Mouse (Mus musculus): ENCODE results near the gene Pcyt2.
A peak's percentile ranks its signal among the peaks of the same experiment; 100 is the strongest.

Gene Pcyt2

DNA sequence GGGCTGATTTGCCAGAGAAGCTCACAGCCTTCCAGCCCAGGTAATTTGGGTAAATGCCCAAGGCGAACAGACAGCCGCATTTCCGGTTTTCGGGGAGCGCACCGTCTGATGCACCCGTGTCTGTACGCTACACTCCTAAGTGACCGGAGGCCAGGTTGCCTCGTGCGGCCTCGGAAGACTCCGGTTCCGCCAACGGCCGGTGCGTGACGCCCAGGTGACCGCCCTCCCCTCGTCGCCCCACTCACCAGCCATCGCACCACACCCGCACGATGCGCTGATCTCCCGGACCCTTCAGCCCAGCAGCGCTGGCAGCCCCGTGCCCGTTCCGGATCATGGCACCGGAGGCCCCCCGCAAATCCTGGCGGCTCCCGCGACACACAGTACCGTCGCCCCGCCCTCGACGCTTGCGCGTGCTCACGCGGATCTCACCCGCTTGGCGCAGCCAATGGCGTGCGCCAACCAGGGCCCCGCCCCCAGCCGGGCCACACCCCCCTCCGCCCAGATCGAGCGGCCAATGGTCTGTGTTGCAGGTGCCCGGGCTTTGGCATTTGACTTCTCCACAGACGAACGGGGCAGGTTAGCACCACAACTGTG, at the start of gene Pcyt2:
Pcyt2 (minus strand) TSS at position 418 of the 594 bp plus-strand sequence.
- DNase-seq (ENCODE audit: extremely low spot score, low spot score): peak; percentile 87

DNA sequence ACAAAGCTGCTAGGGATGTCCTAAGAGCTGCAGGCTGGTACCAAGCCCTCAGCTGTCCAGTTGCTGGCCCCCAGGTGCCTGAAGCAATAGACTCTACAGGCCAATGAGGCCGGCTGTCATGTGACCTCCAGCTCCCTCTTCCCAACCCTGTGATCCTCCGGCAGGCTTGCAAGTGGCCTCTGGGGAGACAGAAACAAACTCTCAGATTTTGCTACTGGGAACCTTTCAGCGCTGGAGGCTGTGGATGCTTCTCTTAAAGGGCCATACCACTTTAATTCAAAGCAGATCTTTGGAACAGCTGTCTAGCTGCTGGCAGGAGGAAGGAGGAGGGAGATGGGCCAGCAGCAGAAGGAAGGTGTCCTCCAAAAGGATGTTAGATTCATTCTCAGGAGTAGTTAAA, 48.9 kb upstream of the Pcyt2 start:
- no peak for DNase-seq (ENCODE audit: extremely low spot score, low spot score)

DNA sequence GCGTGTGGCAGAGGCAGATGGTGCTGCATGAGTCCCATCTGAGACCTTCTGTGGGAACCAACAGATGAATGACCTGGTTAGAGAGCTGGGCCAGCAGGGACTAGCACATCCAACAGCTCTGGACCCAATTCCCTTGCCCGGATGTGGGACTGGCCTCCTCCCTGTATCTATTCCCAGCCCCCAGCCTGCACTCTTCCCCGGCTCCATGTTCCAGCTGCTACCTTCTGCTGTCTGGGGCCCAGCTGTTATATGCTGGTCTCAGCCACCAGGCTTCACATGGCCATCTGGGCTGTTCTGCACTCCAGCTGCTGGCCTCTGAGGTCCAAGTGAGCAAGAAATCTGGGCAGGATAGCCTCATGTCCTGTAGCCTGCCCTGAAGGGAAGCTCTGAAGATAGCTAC, 47.7 kb upstream of the Pcyt2 start:
- no peak for DNase-seq (ENCODE audit: extremely low spot score, low spot score)

DNA sequence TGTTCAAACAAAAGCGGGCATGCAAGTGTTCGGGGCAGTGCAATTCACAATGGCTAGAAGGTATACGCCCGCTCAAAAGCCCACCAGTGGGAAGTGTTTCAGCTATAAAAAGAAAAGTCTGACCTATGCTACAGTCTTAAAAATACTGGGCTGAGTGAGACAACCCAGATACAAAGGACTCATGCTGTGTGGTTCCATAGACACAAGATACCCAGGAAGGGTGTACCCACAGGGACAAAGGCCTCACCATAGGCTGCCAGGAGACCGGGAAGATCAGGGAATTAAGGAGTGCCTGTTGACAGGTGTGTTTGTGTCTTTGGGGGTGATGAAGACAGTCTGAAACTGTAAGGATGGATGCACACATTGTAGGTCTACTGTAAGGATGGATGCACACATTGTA, 46.0 kb upstream of the Pcyt2 start:
- no peak for DNase-seq (ENCODE audit: extremely low spot score, low spot score)

DNA sequence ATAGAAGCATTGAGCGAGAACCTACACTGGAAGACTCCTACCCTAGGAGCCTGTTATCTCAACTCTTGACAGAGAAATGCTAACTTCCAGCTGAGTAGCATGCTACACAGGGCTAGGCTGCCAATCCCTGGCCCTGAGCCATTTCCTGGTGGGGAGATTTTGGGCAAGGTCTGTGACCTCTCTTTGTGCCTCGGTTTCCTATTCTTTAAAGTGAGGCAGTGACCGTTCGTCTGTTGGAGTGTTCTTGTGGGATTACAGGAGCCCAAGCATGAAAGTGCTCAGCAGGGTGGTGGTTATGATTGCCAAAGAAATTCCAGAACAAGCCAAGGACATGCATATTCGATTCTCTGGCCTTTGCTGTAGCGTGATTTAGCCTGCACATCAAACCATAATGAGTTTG, 45.0 kb upstream of the Pcyt2 start:
- DNase-seq (ENCODE audit: extremely low spot score, low spot score): no peak

DNA sequence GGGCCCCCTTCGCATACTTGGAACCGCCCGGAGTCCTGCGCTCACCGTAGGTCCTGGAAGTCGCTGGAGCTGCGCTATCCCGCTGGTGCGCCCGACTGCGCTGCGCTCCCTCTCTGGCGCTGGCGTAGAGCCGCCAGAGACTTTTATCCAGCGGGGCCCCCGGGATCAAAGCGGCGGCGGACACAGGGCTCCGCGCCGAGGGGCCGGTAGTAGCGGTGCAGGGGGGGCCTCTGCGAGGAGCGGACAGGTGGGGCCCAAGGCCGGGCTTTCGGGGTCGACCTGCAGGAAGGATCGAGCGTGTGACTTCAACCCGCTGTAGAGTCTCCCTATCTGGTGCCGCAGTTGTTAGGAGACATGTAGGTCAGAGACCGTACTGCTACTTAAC, 43.3 kb upstream of the Pcyt2 start, which contains the start of gene Notum:
Notum (minus strand) TSS at position 100 of the 385 bp plus-strand sequence.
- DNase-seq (ENCODE audit: extremely low spot score, low spot score): peak; percentile 54

DNA sequence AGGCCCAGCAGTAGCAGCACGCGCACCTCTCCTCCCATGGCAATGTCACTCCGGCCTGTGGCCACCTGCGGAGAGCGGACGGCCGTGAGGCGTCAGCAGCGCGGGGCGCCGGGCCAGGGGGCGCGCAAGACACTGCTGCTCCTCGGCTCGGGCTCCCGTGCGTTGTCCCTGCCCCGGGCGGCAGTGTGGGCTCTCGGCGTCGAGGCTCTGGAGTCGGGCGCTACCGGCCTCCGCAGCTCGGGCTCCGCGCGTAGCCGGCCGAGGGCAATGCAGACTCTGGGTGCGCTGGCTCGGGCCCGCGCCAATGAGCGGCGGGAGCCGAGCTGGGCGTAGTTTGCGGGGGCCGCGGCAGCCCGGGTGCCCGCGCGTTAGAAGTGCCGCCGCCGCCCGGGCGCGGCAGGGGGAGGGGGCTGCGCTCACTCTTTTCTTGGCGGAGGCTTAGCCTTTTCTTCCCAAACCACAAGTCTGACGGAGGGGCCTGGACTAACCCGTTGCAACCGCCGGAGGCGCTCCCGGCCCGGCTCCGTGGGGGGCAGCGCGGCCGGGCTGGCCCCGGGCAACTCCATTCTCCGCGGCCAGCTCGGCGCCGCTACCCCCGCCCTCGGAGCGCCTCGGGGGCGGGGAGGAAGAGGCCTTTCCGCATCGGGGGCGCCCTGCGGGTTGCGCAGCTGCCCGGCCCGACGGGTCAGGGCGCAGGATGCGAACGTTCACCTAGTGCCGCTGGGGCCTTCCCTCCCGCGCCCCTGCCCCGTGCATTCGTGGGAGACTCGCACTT, 42.8 kb upstream of the Pcyt2 start:
- DNase-seq (ENCODE audit: extremely low spot score, low spot score): peak; percentile 61

DNA sequence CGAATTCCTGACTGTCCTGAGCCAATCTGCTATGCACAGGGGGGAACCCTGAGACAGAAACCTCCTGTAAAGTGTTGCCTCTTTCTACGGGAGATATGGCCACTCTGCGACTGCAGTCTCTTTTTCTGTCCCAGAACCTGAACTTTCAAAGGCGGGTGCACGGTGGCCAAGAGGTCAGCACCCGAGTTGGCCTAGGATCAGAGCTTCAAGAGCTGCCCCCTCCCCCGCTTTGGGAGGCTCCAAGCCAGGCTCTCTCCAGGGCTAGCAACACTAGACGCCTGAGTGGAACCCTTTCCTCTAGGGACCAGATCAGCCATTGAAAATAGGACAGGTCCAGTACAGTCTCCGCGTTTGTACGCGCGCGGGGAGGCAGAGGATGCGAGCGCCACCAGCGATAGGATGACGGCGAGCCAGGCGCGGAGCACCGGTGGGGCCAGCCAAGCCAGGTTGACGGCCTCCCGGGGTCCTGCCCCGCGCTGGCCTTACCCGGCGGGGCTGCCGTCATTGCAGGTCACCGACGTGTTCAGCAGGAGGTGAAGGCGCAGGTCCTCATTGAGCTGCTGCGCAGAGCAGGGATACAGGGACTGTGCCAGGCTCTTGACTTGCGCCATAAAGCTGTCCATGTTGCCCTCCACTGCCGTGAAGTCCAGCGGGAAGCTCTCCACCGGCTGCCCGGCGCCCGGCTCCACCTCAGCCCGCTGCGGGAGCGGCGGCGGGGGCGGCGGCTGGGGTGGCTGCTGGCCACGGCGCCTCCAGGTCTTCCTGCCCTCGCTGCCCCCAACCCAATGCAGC, 42.0 kb upstream of the Pcyt2 start:
- DNase-seq (ENCODE audit: extremely low spot score, low spot score): peak; percentile 57

DNA sequence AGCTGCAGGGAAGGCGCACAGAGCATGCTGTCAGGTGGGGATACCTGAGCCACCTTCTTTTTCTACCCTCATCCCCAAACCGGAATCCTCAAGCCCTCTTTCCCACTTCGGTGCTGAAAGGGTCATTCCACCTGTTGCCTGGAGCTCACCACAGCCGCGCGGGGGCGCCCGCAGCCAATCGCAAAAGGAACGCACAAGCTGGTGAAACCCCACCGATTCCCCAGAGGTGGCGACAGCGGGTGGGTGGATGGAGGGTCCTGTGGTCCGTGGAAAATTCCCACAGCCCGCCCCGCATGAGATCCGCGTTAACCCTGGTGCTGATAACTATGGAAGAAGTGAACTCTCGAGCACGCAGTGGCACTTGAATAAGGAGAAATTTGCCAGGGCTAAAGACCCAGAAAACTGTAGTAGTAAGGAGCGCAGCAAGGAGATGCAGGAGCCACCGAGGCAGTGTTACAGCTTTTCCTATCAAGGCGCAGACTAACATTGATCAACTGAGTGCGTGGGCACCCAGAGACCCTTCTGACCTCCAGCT, 41.2 kb upstream of the Pcyt2 start:
- peak; percentile 82 for DNase-seq (ENCODE audit: extremely low spot score, low spot score)

DNA sequence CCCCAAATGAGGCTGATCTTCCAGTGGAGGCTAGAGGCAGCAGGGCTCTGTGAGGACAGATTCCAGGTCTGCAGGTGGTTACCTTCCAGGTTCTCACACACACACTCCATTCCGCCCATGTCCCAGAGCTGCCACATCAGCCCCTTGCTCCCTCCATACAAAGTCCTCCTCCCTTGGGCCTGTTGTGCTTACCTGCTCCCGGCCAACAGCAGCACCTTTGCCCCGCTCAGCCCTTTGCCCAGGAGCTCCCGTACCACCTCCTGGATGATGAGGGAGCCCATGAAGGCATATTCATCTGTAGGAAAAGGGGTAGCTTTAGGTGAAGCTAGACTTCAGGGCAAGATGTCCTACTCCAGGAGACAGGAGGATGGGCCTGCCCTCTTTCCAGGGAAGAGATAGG, 39.6 kb upstream of the Pcyt2 start:
- DNase-seq (ENCODE audit: extremely low spot score, low spot score): no peak

DNA sequence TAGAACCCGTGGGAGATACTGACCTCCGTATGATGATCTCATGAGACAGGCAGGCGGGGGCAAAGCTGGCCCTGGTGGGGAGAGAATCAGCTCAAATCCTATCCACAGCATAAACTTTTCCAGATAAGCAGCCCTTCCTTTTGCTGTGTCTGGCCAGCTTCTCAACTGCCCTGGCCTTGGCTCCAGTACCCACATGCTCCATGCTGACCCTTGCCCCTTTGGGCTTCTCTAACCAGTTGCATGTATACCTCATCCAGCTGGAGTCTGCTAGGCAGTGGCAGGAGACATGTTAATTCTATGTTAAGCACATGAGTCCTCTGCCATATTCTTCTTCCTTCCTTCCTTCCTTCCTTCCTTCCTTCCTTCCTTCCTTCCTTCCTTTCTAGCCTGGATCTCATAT, 37.0 kb upstream of the Pcyt2 start:
- DNase-seq (ENCODE audit: extremely low spot score, low spot score): no peak

DNA sequence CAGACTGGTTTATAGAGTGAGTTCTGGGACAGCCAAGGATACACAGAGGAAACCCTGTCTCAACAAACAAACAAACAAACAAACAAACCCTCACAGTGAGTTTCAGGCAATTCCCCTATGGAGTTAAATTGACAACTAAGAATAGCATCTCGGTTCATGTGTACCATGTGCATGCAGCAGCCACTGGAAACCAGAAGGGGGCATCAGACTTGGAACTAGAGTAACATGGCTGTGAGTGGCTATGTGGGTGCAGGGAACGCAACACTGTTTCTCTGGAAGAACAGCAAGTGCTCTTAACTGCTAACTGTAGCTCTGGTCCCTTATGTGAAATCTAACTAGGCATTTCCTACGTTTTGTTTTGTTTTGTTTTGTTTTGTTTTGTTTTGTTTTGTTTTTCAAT, 34.1 kb upstream of the Pcyt2 start:
- DNase-seq (ENCODE audit: extremely low spot score, low spot score): no peak

DNA sequence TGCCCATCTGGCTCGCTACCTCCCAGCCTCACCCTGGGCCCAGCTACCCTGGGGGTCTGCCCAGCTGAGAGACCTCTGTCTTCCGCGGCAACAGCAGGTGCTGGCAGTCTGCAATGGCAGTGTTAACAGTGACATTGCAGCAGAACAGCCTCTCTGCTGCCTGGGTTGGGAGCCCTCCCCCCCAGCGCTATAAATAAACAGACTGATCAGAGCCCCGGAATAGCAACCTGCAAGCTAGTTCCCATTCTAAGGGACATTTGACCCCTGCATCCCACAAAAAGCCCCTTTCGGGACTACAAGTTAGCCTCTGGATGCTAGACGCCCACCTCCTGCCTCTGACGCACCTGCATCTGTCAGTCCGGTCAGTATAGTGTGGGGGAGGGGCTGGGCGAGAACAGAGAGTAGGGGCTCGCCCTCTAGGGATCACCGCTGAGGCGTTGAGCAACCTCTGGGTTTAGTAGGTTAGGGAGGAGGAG, 30.3 kb upstream of the Pcyt2 start, which contains the start of gene Myadml2:
Myadml2 (minus strand) TSS at position 158 of the 476 bp plus-strand sequence.
- peak; percentile 55 for DNase-seq (ENCODE audit: extremely low spot score, low spot score)

DNA sequence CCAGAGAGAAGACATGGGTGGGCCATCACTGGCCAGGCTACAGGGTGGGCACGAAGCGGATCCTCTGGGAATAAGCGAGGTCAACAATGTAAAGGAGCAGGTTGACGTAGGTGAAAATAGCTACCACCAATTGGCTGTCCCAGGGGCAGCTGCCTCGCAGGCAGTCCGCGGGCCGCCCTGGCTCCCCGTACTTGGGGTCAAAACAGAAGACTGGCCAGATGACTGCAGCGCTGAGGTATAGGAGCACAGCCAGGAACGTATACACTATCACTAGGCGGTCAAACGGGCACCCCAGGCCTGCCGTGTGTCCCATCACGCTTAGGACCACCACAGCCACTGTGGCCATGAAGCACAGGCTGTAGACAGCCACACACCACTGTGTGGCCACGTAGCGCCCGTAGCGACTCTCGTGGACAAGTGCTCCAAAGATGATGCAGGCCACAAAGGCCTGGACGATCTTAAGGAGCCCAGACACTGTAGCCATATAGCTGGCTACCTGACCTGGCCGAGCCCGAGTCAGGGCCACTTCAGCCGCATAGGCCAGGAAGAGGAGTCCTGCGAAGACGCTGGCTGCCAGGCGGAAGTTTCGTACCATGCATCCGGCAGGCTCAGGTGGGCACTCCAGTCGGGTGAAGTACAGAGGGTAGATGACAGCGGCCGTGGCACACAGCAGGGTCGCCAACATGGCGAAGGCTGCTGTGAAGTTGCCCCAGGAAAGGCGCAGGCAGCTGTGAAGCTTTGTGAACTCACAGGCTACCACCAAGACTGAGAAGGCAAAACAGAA, 29.5 kb upstream of the Pcyt2 start:
- no peak for DNase-seq (ENCODE audit: extremely low spot score, low spot score)

DNA sequence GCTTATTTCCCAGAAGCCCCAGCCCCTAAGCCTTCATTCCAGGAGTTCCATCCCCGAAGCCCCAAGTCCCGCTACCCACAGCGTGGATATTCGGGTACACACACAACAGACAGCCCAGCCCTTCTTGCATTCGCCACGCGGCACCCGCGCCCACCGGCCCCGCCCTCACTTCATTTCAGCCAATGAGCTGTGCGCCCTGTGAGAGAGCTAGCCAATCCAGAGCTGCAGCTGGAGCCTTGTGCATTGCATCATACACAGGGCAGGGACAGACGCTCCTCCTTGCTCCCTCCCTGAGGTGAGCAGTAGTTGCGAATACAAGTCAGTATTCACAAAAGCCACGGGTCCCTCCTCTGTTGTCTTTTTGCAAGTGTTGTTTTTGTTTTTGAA, 25.9 kb upstream of the Pcyt2 start, which contains the start of gene Pycr1:
Pycr1 (minus strand) TSS at position 169 of the 387 bp plus-strand sequence.
- peak; percentile 96 for DNase-seq (ENCODE audit: extremely low spot score, low spot score)

DNA sequence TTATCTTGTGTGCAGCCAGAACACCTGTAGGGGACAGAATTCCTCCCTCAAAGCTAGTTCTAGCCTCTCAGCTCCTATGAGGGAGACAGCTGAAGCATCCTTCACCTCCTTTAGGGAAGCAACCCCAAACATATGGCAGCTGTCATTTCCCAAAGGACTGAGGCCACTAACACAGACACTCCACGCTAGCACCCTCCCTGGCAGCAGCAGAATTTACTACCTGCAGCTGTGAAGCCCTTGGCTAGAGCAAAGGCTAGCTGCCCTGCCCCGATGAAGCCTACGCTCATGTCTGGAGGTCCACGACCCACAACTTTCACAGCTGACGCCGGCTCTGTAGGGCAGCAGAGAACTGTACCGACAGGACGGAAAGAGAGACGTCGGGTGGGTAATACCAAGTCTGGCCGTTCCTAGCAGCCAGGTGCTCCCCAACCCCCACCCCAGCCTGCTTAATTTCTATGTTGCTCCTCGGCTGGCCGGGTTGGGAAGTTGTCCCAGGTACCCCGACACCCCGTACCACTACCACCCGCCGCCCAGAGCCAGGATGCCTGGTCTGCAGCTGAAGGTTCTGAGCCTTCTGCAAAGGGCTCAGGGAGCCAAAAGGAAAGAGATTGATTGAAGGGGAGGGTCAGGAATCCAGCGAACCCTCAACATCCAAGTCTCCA, 25.3 kb upstream of the Pcyt2 start:
- DNase-seq (ENCODE audit: extremely low spot score, low spot score): no peak

DNA sequence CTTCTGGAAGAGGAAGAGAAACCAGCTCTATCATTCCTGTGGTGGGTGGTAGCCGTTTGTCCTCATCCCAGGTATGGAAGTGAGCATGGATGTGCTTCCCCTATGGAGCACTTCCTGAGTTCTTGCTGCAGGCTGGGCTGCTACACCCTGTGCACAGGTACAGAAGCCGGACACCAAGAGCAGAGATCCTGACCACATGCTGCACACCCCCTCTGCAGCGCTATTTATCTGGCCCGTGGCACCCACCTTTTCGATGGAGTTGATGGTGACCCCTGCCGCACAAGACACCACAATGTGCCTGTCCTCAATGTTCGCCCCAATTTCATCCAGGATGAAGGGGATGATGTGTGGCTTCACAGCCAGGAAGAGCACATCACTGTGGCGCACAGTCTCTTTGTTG, 24.1 kb upstream of the Pcyt2 start:
- no peak for DNase-seq (ENCODE audit: extremely low spot score, low spot score)

DNA sequence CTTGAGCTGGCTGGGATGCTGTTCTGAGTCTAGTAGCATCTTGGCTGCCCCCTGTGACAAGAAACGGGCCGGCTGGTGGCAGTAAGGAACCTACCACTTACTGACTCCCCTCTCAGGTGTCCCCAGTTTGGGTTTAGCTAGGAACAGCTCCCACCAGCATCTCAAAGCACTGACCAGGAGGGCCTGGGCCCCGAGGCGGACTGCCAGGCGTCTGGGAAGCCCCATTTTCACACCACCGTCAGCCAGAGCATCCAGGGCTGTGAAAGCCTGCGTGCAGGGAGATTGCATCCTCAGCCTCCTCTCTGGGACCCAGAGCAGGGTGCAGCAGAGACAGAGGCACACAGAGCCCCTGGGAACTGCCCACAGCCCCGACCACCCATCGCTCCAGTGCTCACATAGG, 23.5 kb upstream of the Pcyt2 start:
- no peak for DNase-seq (ENCODE audit: extremely low spot score, low spot score)

DNA sequence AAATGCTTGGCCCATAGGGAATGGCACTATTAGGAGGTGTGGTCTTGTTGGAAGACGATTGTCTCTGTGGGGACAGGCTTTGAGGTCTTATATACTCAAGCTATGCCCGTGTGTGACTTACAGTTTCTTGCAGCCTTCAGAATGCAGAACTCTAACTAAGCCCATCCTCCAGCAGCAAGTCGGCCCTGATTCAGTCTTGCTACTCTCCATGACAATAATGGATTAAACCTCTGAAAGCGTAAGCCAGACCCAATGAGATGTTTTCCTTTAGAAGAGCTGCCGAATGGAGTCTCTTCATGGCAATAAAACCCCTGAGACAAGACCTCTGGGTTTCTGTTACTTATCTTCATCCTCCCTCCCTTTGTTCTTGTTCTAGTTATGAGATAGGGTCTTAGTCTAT, 17.1 kb upstream of the Pcyt2 start:
- DNase-seq (ENCODE audit: extremely low spot score, low spot score): no peak
